Mouse (Mus musculus) kidney, adult 2 months (tissue): ENCODE results near the gene Cntf.

Source experiments
- CTCF ChIP-seq: fragments of 200-500 bp; conservative IDR thresholded peaks from 2 replicates; pipeline ENCODE4 v1.5.1; 2011; ENCODE audit warnings: low read depth, mild to moderate bottlenecking, control low read depth, low read length, moderate library complexity, mixed read lengths; ENCODE audit not compliant: insufficient read depth, insufficient read length
- POLR2A ChIP-seq: fragments of 200-500 bp; IDR thresholded peaks from one replicate; pipeline ENCODE4 v1.6.1; 2011; ENCODE audit warnings: low read depth, low read length, control low read depth

GRCm38 (mm10) chr19:12795110-12795509 is 29.7 kb upstream of the Cntf start:
- no peak for TF ChIP-seq CTCF
- TF ChIP-seq POLR2A: no peak
